Mouse (Mus musculus) intestine, embryonic 16.5 days (tissue): ENCODE measurements at regions not wholly inside any gene's neighbourhood (a gene's known extent, or its start where the extent isn't known, plus 50 kb on each side); places are given as distances from the start of the nearest gene placed in this dataset.

Source experiments
- ATAC-seq: fragments of 200-750 bp; cut with Nextera tagmentation; 2 replicates; pipeline ENCODE4 v1.8.0; 2017; ENCODE audit warnings: moderate TSS enrichment, moderate library complexity
- H3K27ac ChIP-seq: fragments of 300-500 bp; sonication (generic); 2 replicates; pipeline ENCODE4 v1.5.1; 2014; ENCODE audit warnings: mild to moderate bottlenecking, low read length
- H3K27me3 ChIP-seq: fragments of 300-500 bp; sonication (generic); replicated peaks from 2 replicates; pipeline ENCODE4 v1.6.1; 2014; ENCODE audit warnings: low read length, control low read depth, mixed read lengths; ENCODE audit not compliant: control insufficient read depth, insufficient read depth
- H3K36me3 ChIP-seq: fragments of 300-500 bp; sonication (generic); 2 replicates; pipeline ENCODE4 v1.6.1; 2014; ENCODE audit warnings: low read length, control low read depth; ENCODE audit not compliant: control insufficient read depth, insufficient read depth
- H3K4me1 ChIP-seq: fragments of 300-500 bp; sonication (generic); 2 replicates; pipeline ENCODE4 v1.6.1; 2014; ENCODE audit warnings: low read length, control low read depth, mixed read lengths; ENCODE audit not compliant: control insufficient read depth, insufficient read depth
- H3K4me2 ChIP-seq: fragments of 300-500 bp; sonication (generic); 2 replicates; pipeline ENCODE4 v1.6.1; 2014; ENCODE audit warnings: low read depth, low read length, control low read depth
- H3K4me3 ChIP-seq: fragments of 300-500 bp; sonication (generic); 2 replicates; pipeline ENCODE4 v1.5.1; 2014; ENCODE audit warnings: mild to moderate bottlenecking, low read length
- H3K9ac ChIP-seq: fragments of 300-500 bp; sonication (generic); 2 replicates; pipeline ENCODE4 v1.6.1; 2014; ENCODE audit warnings: low read depth, low read length
- H3K9me3 ChIP-seq: fragments of 300-500 bp; sonication (generic); 2 replicates; pipeline ENCODE4 v1.6.1; 2016; ENCODE audit warnings: low read length, control low read depth; ENCODE audit not compliant: control insufficient read depth
- WGBS: fragments of 180-500 bp; shearing (Covaris S2); extraction: QIAGEN DNeasy Blood & Tissue Kit; methylation state at CpG from one replicate; pipeline ENCODE4 v1.1.7; 2014; 5-methylcytosine and 5-hydroxymethylcytosine counted together

- Histone ChIP-seq H3K4me2 (no peak overlapping the region), H3K4me1 (peaks cover 13% of the 10 kb centered on the region; the same call in 1 of the 2 replicates), H3K4me3 (no peak overlapping the region), H3K9me3 (no peaks in the 10 kb centered on the region), H3K27me3 (no peaks in the 10 kb centered on the region), H3K36me3 (no peaks in the 10 kb centered on the region), H3K9ac (peak overlapping the region; percentile 29; the same call in 1 of the 2 replicates), H3K27ac (peak overlapping the region; percentile 89)
- ATAC-seq = peak; percentile 90
- 40% methylated on average over 4 of the region's 4 CpGs for WGBS
Observed at GRCm38 (mm10) chr1:90690591-90691116, 87.9 kb downstream of the Cops8 start.

- peak; percentile 63; the same call in 1 of the 2 replicates for ATAC-seq
- H3K4me1 ChIP-seq = peaks cover 13% of the 10 kb centered on the region; the same call in 1 of the 2 replicates
- no peaks in the 10 kb centered on the region for H3K36me3 ChIP-seq
- 48% methylated on average over 6 of the region's 6 CpGs for WGBS
- H3K4me2 ChIP-seq = no peak overlapping the region
- H3K4me3 ChIP-seq = no peak overlapping the region
- peak overlapping the region; percentile 89 for H3K27ac ChIP-seq
- peak overlapping the region; percentile 29; the same call in 1 of the 2 replicates for H3K9ac ChIP-seq
- no peaks in the 10 kb centered on the region for H3K27me3 ChIP-seq
- no peaks in the 10 kb centered on the region for H3K9me3 ChIP-seq
Observed at GRCm38 (mm10) chr1:90691157-90691594, 88.4 kb downstream of the Cops8 start.

GRCm38 (mm10) chr1:90692851-90693250 is 90.1 kb downstream of the Cops8 start:
- H3K9me3 ChIP-seq = no peaks in the 10 kb centered on the region
- H3K4me3 ChIP-seq = no peak overlapping the region
- no peak for ATAC-seq
- peaks cover 18% of the 10 kb centered on the region for H3K4me1 ChIP-seq
- H3K9ac ChIP-seq = no peak overlapping the region
- WGBS = 40% methylated on average over 1 of the region's 1 CpGs
- H3K27ac ChIP-seq = no peak overlapping the region
- no peak overlapping the region for H3K4me2 ChIP-seq
- no peaks in the 10 kb centered on the region for H3K36me3 ChIP-seq
- H3K27me3 ChIP-seq = no peaks in the 10 kb centered on the region

- WGBS = 100% methylated on average over 3 of the region's 3 CpGs
- no peaks in the 10 kb centered on the region for H3K36me3 ChIP-seq
- no peaks in the 10 kb centered on the region for H3K9me3 ChIP-seq
- peaks cover 18% of the 10 kb centered on the region for H3K4me1 ChIP-seq
- H3K27ac ChIP-seq = no peak overlapping the region
- H3K4me3 ChIP-seq = no peak overlapping the region
- H3K4me2 ChIP-seq = no peak overlapping the region
- no peak overlapping the region for H3K9ac ChIP-seq
- no peaks in the 10 kb centered on the region for H3K27me3 ChIP-seq
- ATAC-seq = no peak
Observed at GRCm38 (mm10) chr1:90694761-90695160, 92.0 kb downstream of the Cops8 start.

GRCm38 (mm10) chr1:90695166-90695749 is 92.5 kb downstream of the Cops8 start:
- H3K36me3 ChIP-seq = no peaks in the 10 kb centered on the region
- WGBS = 53% methylated on average over 10 of the region's 10 CpGs
- no peak for ATAC-seq
- H3K27me3 ChIP-seq = no peaks in the 10 kb centered on the region
- peak overlapping the region; percentile 3; the same call in 1 of the 2 replicates for H3K27ac ChIP-seq
- no peak overlapping the region for H3K4me2 ChIP-seq
- H3K4me1 ChIP-seq = peaks cover 18% of the 10 kb centered on the region
- H3K9ac ChIP-seq = no peak overlapping the region
- H3K4me3 ChIP-seq = no peak overlapping the region
- no peaks in the 10 kb centered on the region for H3K9me3 ChIP-seq

GRCm38 (mm10) chr1:90696000-90696399 is 93.2 kb downstream of the Cops8 start:
- Histone ChIP-seq H3K27me3 (no peaks in the 10 kb centered on the region), H3K4me3 (no peak overlapping the region), H3K9me3 (no peaks in the 10 kb centered on the region), H3K9ac (no peak overlapping the region), H3K36me3 (no peaks in the 10 kb centered on the region), H3K27ac (no peak overlapping the region), H3K4me2 (no peak overlapping the region), H3K4me1 (peaks cover 15% of the 10 kb centered on the region)
- WGBS = 77% methylated on average over 1 of the region's 1 CpGs
- no peak for ATAC-seq

GRCm38 (mm10) chr1:90697056-90697596 is 94.3 kb downstream of the Cops8 start:
- Histone ChIP-seq H3K27ac (no peak overlapping the region), H3K4me3 (no peak overlapping the region), H3K9me3 (no peaks in the 10 kb centered on the region), H3K36me3 (no peaks in the 10 kb centered on the region), H3K4me1 (peaks cover 10% of the 10 kb centered on the region), H3K27me3 (no peaks in the 10 kb centered on the region), H3K4me2 (no peak overlapping the region), H3K9ac (no peak overlapping the region)
- 96% methylated on average over 3 of the region's 3 CpGs for WGBS
- ATAC-seq = no peak

- H3K9me3 ChIP-seq = no peaks in the 10 kb centered on the region
- H3K27ac ChIP-seq = no peak overlapping the region
- H3K4me3 ChIP-seq = no peak overlapping the region
- H3K36me3 ChIP-seq = no peaks in the 10 kb centered on the region
- ATAC-seq = no peak
- 79% methylated on average over 2 of the region's 2 CpGs for WGBS
- no peak overlapping the region for H3K9ac ChIP-seq
- no peak overlapping the region for H3K4me2 ChIP-seq
- H3K4me1 ChIP-seq = peaks cover 10% of the 10 kb centered on the region
- H3K27me3 ChIP-seq = no peaks in the 10 kb centered on the region
Observed at GRCm38 (mm10) chr1:90698618-90699017, 95.8 kb downstream of the Cops8 start.

- 85% methylated on average over 1 of the region's 1 CpGs for WGBS
- no peaks in the 10 kb centered on the region for H3K36me3 ChIP-seq
Observed at GRCm38 (mm10) chr1:90701756-90702155, 99.0 kb downstream of the Cops8 start.

More at GRCm38 (mm10) chr1:90701756-90702155, 99.0 kb downstream of the Cops8 start:
- ATAC-seq = no peak
- no peak overlapping the region for H3K4me3 ChIP-seq
- peaks cover 5% of the 10 kb centered on the region for H3K4me1 ChIP-seq
- H3K27me3 ChIP-seq = no peaks in the 10 kb centered on the region
- H3K9ac ChIP-seq = no peak overlapping the region
- H3K4me2 ChIP-seq = no peak overlapping the region
- no peak overlapping the region for H3K27ac ChIP-seq
- H3K9me3 ChIP-seq = no peaks in the 10 kb centered on the region
